Mouse (Mus musculus) fat pad, adult 2 months (tissue): ENCODE measurements around the gene Olfr412.

Experiments
- DNase-seq: peaks from one replicate; pipeline ENCODE4 v3.0.0-alpha.2; 2011; ENCODE audit warnings: low read depth, low spot score; ENCODE audit errors: extremely low read depth

Olfr412 gene

GRCm38 (mm10) chr11:74413449-74413972, 51.6 kb downstream of the Olfr412 start:
- DNase-seq = no peak

- DNase-seq = no peak
These were observed 52.2 kb downstream of the Olfr412 start for GRCm38 (mm10) chr11:74414112-74414511.

- DNase-seq = no peak
These were observed 53.9 kb downstream of the Olfr412 start for GRCm38 (mm10) chr11:74415736-74416135.
